Mouse (Mus musculus) cerebellum, adult 11 months (tissue): ENCODE results near the gene Nek7.

Experiments
- DNase-seq: peaks from one replicate; pipeline ENCODE4 v3.0.0; 2022

Gene Nek7

GRCm38 (mm10) chr1:138568434-138569232 lies 51.3 kb downstream of the Nek7 start:
- DNase-seq, result no peak

DNA sequence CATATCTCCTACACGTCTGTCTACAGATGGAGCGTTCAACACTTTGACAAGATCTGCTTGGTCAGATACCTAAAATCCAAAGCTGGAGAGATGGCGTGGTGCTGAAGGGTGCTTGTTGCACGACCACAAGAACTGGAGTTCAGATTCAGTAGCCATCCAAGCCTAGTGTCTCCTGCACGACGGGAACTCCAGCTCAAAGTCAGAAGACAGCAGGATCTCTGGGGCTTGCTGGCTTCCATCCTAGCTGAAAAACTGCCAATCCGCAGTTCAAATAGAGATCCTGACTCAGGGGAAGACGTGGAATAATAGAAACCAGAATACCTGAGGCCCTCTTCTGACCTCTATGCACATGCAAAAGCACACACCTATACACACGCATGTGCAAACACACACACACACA lies 52.0 kb downstream of the Nek7 start:
- DNase-seq, result no peak

GRCm38 (mm10) chr1:138564677-138565076 lies 55.3 kb downstream of the Nek7 start:
- DNase-seq, result no peak

GRCm38 (mm10) chr1:138560733-138561132 lies 59.2 kb downstream of the Nek7 start:
- DNase-seq, result no peak

GRCm38 (mm10) chr1:138559213-138560101 lies 60.5 kb downstream of the Nek7 start:
- DNase-seq, result no peak

DNA sequence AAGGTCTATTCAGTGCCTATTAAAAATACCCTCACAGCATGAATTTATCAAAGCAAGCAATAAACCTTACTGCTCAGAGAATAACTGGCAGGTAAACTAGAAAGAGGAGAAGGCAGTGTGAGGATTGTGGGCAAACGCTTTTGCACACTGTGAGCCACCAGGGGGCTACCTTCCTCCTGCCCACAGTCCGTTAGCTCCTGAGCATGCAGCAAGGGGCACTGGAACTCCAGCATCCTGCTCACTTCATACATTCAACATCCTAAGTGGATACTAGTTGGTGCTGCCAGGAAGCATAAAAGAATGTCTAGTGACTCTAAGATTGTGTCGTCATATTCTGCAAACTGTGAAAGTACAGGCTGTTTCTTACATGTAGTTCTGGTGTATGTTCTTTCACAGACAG lies 61.6 kb downstream of the Nek7 start:
- no peak for DNase-seq

GRCm38 (mm10) chr1:138554926-138555325 lies 65.0 kb downstream of the Nek7 start:
- no peak for DNase-seq

DNA sequence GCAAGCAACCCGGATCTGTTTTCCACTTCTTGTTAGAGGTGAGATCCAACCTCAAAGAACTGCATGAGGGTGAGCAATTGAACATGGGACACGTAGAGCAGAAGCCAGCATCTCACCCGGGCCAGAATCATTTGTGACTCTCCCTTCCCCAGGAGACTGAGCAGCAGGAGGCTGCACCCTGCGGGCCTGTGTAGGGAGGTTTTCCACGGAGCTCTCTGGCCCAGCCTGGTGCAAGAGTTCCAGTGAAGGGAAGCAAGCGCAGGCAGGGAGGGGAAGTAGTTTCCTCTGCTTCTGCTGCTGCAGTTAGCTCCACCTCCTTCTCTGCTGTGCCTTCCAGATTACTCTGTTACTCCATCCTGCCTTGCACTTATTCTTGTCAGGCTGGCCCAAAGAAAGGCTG lies 69.8 kb downstream of the Nek7 start:
- no peak for DNase-seq

GRCm38 (mm10) chr1:138542170-138542515 lies 77.8 kb downstream of the Nek7 start:
- no peak for DNase-seq

GRCm38 (mm10) chr1:138541495-138542169 lies 78.3 kb downstream of the Nek7 start:
- DNase-seq, result no peak

DNA sequence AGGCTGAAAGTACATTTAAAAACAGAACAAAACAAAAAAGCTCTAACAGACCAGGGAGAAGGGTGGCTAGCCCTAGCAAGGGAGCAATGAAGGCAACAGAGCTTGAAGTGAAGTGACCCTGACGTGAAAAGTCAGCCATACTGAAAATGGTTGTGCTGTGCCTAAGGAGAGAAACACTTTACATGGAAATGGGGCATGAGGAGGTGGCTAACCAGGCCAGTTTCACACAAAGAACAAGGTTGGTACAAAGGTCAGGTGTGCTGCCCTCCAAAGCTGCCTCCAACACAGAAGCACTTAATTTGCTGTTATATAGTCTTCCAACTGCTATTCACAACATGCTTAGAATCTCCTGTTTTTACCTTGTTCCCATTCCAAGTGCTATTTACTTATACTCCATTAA lies 80.2 kb downstream of the Nek7 start:
- DNase-seq, result no peak

DNA sequence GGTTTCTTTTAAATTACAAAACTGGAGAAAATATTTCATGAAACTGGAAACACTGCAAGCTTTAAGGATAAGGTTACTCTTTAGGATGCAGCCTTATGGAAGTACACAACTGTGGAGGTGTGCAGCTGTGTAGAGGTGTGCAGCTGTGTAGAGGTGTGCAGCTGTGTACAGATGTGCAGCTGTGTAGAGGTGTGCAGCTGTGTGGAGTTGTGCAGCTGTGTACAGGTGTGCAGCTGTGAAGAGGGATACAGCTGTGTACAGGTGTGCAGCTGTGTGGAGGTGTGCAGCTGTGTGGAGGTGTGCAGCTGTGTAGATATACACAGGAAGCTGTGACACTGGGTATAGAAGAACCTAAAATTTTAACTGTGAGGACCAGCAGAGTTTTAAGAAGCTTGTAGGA lies 81.7 kb downstream of the Nek7 start:
- no peak for DNase-seq

DNA sequence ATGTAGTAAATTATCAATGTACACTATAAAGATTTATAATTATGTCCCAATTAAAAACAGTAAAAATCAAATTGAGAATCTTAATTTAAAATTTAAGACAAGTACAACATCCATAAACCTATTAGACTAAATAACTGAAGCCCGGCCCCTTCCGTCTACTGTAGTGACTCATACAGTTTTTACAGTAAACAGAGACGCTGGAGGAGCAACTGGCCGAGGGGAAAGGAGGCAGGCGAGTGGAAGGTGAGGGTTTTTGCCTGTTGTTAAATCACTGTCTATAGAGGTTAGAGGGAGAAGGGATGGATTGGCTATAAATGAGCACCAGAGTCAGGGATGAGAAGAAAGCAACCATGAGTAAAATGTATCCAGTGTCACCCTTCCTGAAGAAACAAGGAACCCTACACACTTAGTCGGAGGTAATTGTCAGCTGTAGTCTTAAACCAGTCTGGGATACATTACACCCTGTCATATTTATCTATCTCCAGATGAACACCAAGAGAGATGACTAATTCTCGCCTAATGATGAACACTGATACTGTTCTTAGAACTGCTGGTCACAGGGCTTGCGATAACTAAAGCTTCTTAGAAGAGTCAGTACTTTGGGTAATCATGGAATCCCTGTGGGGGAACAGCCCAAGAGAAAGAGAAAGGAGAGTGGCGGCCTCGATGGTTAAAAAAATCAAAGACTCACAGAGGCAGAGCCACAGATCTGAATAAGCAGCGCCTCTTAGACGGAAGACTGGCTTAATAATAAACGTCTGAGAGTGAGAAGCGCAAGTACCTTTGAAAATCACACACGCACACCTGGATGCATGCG lies 84.0 kb downstream of the Nek7 start:
- DNase-seq, result no peak

GRCm38 (mm10) chr1:138530604-138531003 lies 89.3 kb downstream of the Nek7 start:
- DNase-seq, result no peak

DNA sequence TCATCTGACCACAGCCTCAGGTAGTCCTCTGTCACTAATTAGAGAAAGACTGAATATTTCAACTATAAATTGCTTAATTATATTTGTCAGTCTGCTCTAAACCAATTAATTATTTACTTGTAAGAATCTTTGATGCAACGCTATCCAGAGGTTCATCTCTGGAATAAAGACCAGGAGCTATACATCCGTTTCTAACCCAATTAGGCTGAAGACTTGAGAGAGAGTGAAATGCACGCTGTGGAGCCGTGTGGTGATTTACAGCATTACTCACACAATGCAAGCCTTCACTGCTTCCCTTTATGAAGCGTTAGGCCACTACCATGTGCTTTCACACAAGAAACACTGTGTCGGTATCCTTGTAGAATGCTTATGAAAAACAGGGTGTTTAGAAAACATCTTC lies 96.0 kb downstream of the Nek7 start:
- no peak for DNase-seq

DNA sequence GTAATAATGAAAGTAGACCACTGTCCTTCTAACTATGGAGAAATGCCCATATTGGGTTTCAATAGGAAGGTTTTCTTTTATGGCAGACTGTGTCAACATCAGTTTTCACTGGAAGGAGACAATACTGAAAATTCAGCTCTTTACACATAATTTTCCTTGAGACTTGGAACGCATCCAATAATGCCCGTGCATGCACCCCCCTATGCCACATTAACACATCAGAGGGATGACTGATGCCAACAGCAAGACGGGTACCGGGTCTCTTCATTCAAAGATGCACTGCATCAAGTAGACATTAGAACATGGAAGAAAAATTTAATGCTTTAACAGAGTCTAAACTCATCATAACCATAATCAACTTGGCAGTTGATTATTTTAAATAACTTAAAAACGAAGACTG lies 101.7 kb downstream of the Nek7 start:
- no peak for DNase-seq

GRCm38 (mm10) chr1:138517360-138518099 lies 102.4 kb downstream of the Nek7 start:
- no peak for DNase-seq

- DNase-seq, result no peak
These were observed 103.0 kb downstream of the Nek7 start for GRCm38 (mm10) chr1:138516946-138517345.

DNA sequence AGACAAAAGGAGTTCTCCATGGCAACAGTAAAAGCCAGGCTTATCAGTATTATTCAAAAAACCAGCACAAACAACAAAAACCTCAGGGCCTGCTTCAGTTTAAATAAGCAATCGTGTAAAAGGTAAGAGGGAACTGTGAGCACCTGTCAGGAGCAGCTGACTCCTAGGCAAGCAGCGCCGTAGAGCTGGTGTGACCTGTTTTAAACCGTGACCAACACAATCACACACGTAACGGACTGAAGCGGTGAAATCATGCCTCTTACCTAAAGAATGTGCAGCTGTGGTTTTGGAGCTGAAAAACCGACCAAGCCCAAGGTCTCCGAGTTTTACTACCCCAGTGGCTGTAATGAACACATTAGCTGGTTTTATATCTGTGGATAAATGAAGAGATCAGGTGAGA lies 104.6 kb downstream of the Nek7 start:
- DNase-seq, result no peak

- no peak for DNase-seq
These were observed 106.0 kb downstream of the Nek7 start for GRCm38 (mm10) chr1:138513982-138514381.

DNA sequence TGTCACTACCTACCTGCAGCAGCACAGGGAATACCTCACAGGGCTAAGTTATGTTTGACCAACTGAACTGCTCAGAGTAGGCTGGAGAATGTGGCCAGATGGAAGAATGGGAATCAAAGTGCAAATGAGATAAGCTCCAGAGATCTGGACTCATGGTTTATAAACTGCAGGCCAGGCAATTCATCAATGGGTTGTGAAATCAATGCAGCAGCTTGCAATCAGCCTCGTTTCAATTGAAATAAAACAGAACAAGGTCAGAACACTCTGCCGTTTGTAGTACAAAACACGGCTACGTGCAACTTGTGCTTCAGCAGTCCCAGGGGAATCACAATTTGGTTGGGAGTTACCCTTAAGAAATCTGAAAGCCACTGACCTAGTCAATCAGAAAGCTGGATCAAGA lies 109.4 kb downstream of the Nek7 start:
- no peak for DNase-seq

DNA sequence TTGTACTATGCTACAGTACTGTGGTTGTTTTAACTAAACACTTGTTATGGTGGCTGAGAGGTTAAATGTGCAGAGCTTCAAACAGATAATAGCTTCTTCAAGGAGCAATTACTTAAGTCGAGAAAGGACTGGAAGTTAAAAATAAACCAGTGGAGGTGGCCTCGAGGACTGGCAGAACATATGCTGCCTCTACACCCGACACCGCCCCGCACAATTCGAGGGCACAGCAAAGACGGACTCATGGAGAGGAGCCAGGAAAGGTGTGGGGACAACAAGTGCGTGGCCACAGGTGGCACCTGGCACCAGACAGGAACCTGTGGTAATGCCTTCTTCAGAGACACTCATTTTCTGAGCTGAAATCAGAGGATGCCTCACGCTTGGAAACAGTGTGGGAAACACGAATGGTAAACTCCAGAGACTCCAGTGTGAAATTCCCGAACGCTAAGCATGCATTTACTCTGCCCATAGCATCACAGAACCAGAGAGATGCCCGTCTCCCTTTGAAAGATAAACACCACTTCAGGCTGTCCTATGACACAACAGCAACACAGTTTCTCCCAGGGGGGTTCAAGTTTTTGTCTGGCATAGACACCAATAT lies 112.4 kb downstream of the Nek7 start:
- no peak for DNase-seq
